Mouse (Mus musculus): ENCODE measurements at regions not wholly inside any gene's neighbourhood (a gene's known extent, or its start where the extent isn't known, plus 50 kb on each side); places are given as distances from the start of the nearest gene placed in this dataset.

DNA sequence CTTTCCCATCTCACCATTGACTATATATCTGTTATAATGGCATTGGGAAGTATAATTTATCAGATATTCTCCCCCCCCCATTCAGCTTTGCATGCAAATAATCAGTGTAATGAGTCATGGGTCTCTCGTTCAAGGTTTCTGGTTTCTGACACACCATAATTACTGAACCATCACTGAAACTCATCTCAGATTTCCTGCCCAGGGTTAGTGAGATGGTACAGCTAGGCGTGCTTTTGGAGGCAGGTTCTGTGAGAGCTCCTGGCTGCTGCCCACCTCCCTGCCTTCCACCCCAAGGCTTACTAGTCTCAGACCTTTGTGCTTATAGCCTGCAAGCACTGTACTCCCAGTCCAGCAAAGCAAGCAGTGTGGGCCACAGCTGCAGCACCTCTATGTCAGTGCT is 122.5 kb upstream of the Nampt start:
- Histone ChIP-seq H3K4me2 (no peak overlapping the region), H3K9ac (replicated peaks) (no peak overlapping the region), H3K27ac (replicated peaks) (no peak overlapping the region), H3K27me3 (replicated peaks) (no peaks in the 10 kb centered on the region), H3K4me3 (replicated peaks) (no peak overlapping the region), H3K36me3 (no peaks in the 10 kb centered on the region), H3K4me1 (peaks cover 4% of the 10 kb centered on the region; the same call in 1 of the 2 replicates), H3K9me3 (replicated peaks) (no peaks in the 10 kb centered on the region)
- WGBS, result 91% methylated on average over 2 of the region's 2 CpGs
- no peak for ATAC-seq (ENCODE audit: low FRiP score)

DNA sequence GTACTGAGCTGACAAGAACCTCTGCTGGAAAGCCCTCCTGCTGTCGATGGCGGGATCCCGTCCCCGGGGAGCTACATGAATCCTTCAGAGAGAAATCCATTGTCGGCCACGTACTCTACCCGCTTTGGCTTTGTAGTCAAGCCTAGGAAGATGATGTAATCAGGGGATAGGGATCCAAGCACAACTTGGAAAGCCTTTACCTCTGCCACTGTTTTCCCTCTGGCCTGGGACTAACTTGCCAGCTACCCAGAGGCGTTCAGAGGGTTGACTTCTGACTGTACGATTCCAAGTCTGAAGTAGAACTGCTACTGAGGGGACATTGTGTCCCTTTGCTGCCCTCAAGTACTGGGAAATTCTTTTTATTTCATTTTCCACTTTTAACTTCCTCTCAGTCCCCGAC is 110.2 kb upstream of the Nampt start:
- no peak overlapping the region for H3K27ac ChIP-seq (replicated peaks)
- no peaks in the 10 kb centered on the region for H3K9me3 ChIP-seq (replicated peaks)
- H3K4me3 ChIP-seq (replicated peaks), result no peak overlapping the region
- WGBS, result 89% methylated on average over 10 of the region's 10 CpGs
- no peak overlapping the region for H3K4me2 ChIP-seq
- H3K36me3 ChIP-seq, result no peaks in the 10 kb centered on the region
- no peaks in the 10 kb centered on the region for H3K27me3 ChIP-seq (replicated peaks)
- no peak overlapping the region for H3K9ac ChIP-seq (replicated peaks)
- H3K4me1 ChIP-seq, result no peaks in the 10 kb centered on the region
- ATAC-seq (ENCODE audit: low FRiP score), result no peak

DNA sequence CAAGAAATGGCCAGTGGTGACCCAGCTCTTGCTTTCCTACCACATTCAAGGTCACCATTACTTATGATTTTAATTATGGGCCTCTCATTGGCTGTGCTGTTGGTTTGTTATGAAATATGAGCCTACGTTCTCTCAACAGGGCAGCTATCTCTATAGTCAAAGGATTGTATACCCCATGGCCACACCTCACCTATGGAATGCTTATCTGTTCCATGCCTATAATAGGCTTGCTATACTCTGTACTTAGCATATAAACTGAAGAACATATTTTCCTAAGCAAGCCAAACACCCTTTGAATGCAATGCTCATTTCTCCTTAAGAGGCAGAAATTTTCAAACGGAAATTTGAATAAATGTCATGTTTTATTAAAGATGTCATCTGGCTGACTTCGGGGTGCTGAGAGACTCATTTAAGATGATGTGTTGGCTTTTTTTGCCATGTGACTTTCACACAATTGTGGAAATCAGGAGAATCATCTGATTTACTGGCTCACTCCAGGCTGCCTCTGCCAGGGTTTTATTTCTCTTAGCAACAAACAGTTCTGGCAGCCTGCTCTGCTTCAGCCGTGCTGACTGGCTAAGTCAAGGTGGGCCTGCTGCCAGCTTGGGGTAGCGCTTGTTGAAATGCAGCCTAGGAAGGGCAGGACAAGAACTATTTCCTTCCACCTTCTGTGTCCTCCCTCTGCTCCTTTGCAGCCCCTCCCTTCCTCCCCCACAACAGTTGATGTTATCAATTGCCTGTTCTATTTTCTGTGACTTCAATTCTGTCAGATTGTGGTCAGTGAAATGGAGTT is 102.0 kb upstream of the Nampt start:
- peak overlapping the region; percentile 42 for H3K27ac ChIP-seq (replicated peaks)
- H3K9ac ChIP-seq (replicated peaks), result no peak overlapping the region
- H3K27me3 ChIP-seq (replicated peaks), result no peaks in the 10 kb centered on the region
- peaks cover 10% of the 10 kb centered on the region for H3K4me1 ChIP-seq
- 40% methylated on average over 5 of the region's 5 CpGs for WGBS
- H3K9me3 ChIP-seq (replicated peaks), result no peaks in the 10 kb centered on the region
- H3K4me2 ChIP-seq, result no peak overlapping the region
- ATAC-seq (ENCODE audit: low FRiP score), result peak; percentile 92
- H3K36me3 ChIP-seq, result no peaks in the 10 kb centered on the region
- no peak overlapping the region for H3K4me3 ChIP-seq (replicated peaks)

DNA sequence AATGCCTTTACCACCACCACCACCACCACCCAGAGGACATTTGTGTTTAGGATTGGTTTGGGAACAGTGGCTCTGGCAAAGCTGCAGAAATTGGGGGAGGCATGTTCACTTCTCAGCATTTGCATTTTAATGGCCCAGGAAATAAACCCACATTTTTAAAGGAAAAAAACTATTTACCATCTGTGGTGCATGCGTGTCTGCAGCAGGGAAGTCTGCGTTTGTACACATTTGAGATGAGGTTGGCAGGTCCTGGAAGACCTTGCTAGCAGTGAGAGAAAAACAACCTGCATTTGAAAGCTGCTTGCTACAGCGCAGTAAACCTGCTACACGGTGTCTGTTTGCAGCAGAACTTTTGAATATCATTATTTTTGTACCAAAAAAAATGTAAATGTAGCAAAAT is 100.1 kb upstream of the Nampt start:
- H3K4me1 ChIP-seq, result peaks cover 10% of the 10 kb centered on the region
- no peak overlapping the region for H3K4me3 ChIP-seq (replicated peaks)
- no peak overlapping the region for H3K9ac ChIP-seq (replicated peaks)
- WGBS, result 54% methylated on average over 4 of the region's 4 CpGs
- no peaks in the 10 kb centered on the region for H3K36me3 ChIP-seq
- no peaks in the 10 kb centered on the region for H3K9me3 ChIP-seq (replicated peaks)
- H3K4me2 ChIP-seq, result no peak overlapping the region
- ATAC-seq (ENCODE audit: low FRiP score), result no peak
- H3K27ac ChIP-seq (replicated peaks), result no peak overlapping the region
- H3K27me3 ChIP-seq (replicated peaks), result no peaks in the 10 kb centered on the region

DNA sequence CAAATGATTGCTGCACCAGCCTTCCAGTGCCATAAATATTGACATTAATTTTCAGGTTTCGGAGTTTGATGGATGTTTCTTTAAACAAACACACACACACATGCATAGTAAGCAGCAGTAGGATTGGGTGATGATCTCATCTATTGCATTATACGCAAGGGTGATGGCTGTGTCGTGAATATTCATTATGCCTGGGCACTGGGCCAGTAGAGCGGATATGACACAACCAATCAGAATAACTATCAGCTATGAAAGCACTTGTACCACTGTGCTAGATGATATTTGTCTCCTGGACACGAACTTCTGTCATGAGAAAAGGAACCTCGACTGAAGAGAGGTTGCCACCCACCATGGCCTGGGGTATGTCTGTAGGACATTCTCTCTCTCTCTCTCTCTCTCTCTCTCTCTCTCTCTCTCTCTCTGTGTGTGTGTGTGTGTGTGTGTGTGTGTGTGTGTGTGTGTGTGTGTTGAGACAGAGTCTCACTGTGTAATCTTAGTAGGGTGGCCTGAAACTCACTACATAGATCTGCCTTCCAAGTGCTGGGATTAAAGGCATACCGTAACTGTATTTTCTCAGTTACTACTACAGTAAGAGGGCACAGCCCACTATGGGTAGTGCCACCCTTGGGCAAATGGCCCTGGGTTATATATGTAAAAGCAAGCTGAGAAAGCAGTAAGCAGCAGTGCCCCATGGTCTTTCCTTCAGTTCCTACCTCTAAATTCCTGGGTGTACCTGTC is 94.7 kb upstream of the Nampt start:
- WGBS, result 61% methylated on average over 7 of the region's 7 CpGs
- ATAC-seq (ENCODE audit: low FRiP score), result peak; percentile 63; the same call in 1 of the 2 replicates

DNA sequence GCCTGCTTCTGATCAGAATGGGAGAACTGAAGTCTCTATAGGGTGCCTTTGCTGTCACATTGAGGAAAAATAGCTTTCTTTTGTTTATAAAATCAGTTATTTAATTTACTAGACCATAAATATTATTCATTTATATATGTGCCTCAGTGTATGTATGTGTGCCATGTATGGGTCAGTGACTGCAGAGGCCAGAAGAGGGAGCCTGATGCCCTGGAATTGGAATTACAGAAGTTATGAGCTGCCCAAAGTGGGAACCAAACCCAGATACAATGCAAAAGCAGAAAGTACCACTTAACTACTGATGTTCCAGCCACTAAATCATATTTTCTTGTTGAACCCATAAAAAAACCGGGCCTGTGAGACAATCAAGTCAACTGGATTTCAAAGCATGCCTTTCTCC is 91.8 kb upstream of the Nampt start:
- no peaks in the 10 kb centered on the region for H3K36me3 ChIP-seq
- no peak overlapping the region for H3K4me3 ChIP-seq (replicated peaks)
- no peak overlapping the region for H3K27ac ChIP-seq (replicated peaks)
- 82% methylated on average over 1 of the region's 1 CpGs for WGBS
- H3K4me2 ChIP-seq, result no peak overlapping the region
- no peak for ATAC-seq (ENCODE audit: low FRiP score)
- no peaks in the 10 kb centered on the region for H3K4me1 ChIP-seq
- H3K27me3 ChIP-seq (replicated peaks), result no peaks in the 10 kb centered on the region
- H3K9ac ChIP-seq (replicated peaks), result no peak overlapping the region
- H3K9me3 ChIP-seq (replicated peaks), result no peaks in the 10 kb centered on the region

More for the DNA sequence above, 94.7 kb upstream of the Nampt start:
- Histone ChIP-seq H3K4me3 (replicated peaks) (no peak overlapping the region), H3K4me1 (no peaks in the 10 kb centered on the region), H3K27me3 (replicated peaks) (no peaks in the 10 kb centered on the region), H3K9ac (replicated peaks) (no peak overlapping the region), H3K36me3 (no peaks in the 10 kb centered on the region), H3K27ac (replicated peaks) (no peak overlapping the region), H3K9me3 (replicated peaks) (no peaks in the 10 kb centered on the region), H3K4me2 (no peak overlapping the region)

DNA sequence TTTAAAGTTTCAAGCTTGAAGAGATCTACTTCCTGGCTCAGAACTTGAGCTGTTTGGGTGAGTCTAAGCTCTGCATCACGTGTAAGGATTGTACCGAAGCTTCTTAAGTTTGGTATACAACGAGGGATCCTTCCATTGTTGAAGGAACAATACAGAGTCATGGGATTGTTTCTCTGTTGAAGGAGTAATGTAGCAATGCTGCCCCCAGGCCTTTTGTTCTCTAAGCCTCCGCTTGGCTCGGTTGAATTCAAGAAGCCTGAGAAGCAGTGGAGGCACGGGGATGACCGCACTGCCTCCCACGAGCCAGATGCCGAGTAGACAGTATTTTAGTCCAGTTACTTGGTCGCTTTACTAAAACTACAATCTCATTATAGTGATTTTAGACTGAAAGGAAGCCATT is 90.9 kb upstream of the Nampt start:
- H3K9ac ChIP-seq (replicated peaks), result no peak overlapping the region
- ATAC-seq (ENCODE audit: low FRiP score), result no peak
- WGBS, result 57% methylated on average over 10 of the region's 10 CpGs

DNA sequence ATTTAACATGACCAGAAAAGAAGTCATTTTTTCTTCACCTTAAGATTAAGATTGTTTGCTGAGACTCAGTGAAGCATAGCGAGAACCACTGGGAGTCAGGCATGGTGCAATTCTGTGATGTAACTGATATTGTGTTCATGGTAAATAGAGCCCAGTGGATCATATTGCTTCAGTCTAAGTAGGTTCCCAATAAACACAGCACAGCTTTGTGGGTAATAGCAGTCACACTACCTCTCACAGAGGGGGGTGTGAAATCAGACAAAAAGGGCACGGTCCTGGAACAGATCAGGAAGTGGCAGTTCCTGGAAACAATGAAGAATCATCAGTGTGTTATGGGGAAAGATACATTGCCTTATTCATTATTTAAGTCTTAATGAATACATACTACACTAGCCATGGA is 84.1 kb upstream of the Nampt start:
- Histone ChIP-seq H3K9ac (replicated peaks) (no peak overlapping the region), H3K4me1 (no peaks in the 10 kb centered on the region), H3K4me2 (no peak overlapping the region), H3K36me3 (no peaks in the 10 kb centered on the region), H3K4me3 (replicated peaks) (no peak overlapping the region), H3K27me3 (replicated peaks) (no peaks in the 10 kb centered on the region), H3K9me3 (replicated peaks) (no peaks in the 10 kb centered on the region), H3K27ac (replicated peaks) (no peak overlapping the region)
- ATAC-seq (ENCODE audit: low FRiP score), result no peak
- WGBS, result 67% methylated on average over 2 of the region's 2 CpGs

More for the DNA sequence above, 90.9 kb upstream of the Nampt start:
- Histone ChIP-seq H3K4me3 (replicated peaks) (no peak overlapping the region), H3K4me2 (no peak overlapping the region), H3K27me3 (replicated peaks) (no peaks in the 10 kb centered on the region), H3K4me1 (no peaks in the 10 kb centered on the region), H3K9me3 (replicated peaks) (no peaks in the 10 kb centered on the region), H3K36me3 (no peaks in the 10 kb centered on the region), H3K27ac (replicated peaks) (no peak overlapping the region)

DNA sequence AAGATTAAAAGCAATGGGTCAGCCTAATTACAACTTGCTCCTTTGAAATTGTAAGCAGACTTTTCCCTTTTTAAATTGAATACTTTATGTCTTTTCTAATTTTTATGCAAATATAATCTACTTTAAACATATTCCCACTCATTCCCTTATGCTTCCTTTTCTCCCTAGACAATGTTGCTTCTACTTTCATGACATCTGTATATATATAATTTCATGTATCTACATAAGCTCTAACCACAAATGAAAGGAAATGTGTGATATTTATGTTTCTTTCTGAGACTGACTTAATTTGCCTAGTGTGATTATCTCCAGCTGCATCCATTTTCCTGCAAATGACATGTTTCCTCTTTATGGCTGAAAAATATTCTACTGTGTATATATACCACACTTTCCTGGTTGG is 77.9 kb upstream of the Nampt start:
- Histone ChIP-seq H3K27ac (replicated peaks) (no peak overlapping the region), H3K4me3 (replicated peaks) (no peak overlapping the region), H3K9me3 (replicated peaks) (no peaks in the 10 kb centered on the region), H3K27me3 (replicated peaks) (no peaks in the 10 kb centered on the region), H3K4me1 (no peaks in the 10 kb centered on the region), H3K4me2 (no peak overlapping the region), H3K9ac (replicated peaks) (no peak overlapping the region), H3K36me3 (no peaks in the 10 kb centered on the region)
- ATAC-seq (ENCODE audit: low FRiP score), result no peak

- Histone ChIP-seq H3K27ac (replicated peaks) (no peak overlapping the region), H3K4me3 (replicated peaks) (no peak overlapping the region), H3K36me3 (no peaks in the 10 kb centered on the region), H3K27me3 (replicated peaks) (no peaks in the 10 kb centered on the region), H3K4me1 (no peaks in the 10 kb centered on the region; the same call in 1 of the 2 replicates), H3K9me3 (replicated peaks) (no peaks in the 10 kb centered on the region), H3K4me2 (no peak overlapping the region), H3K9ac (replicated peaks) (no peak overlapping the region)
- WGBS, result 71% methylated on average over 2 of the region's 2 CpGs
- no peak for ATAC-seq (ENCODE audit: low FRiP score)
Observed at GRCm38 (mm10) chr12:32757441-32758119, 61.8 kb upstream of the Nampt start.

DNA sequence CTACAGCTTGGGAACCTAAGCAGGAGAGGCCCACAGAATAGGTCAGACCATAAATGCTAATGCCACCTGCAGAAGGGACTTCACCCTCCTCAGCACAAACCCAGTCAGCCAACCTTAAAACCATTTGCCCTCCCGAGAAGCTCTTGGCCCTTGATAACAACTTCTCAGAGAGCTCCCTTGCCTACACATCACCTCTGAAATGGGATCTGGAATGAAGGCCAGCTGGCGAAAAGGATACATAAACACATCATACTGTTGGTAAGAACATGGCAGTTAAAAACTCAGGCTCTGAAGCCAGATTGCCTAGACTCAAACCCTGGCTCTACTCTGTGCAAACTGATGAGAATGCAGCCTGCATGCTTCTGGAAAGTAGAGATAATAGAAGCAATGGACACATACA is 61.2 kb upstream of the Nampt start:
- H3K27ac ChIP-seq (replicated peaks), result no peak overlapping the region
- H3K4me2 ChIP-seq, result no peak overlapping the region
- no peaks in the 10 kb centered on the region; the same call in 1 of the 2 replicates for H3K4me1 ChIP-seq
- H3K27me3 ChIP-seq (replicated peaks), result no peaks in the 10 kb centered on the region
- H3K9me3 ChIP-seq (replicated peaks), result no peaks in the 10 kb centered on the region
- H3K4me3 ChIP-seq (replicated peaks), result no peak overlapping the region
- WGBS, result 79% methylated on average over 2 of the region's 2 CpGs
- H3K9ac ChIP-seq (replicated peaks), result no peak overlapping the region
- ATAC-seq (ENCODE audit: low FRiP score), result no peak
- no peaks in the 10 kb centered on the region for H3K36me3 ChIP-seq

- ATAC-seq (ENCODE audit: low FRiP score), result no peak
- no peak overlapping the region for H3K4me2 ChIP-seq
Observed at GRCm38 (mm10) chr12:32760627-32761026, 58.7 kb upstream of the Nampt start.

More at GRCm38 (mm10) chr12:32760627-32761026, 58.7 kb upstream of the Nampt start:
- H3K4me3 ChIP-seq (replicated peaks), result no peak overlapping the region
- WGBS, result 91% methylated on average over 3 of the region's 3 CpGs
- no peak overlapping the region for H3K9ac ChIP-seq (replicated peaks)
- no peaks in the 10 kb centered on the region for H3K36me3 ChIP-seq
- no peaks in the 10 kb centered on the region for H3K9me3 ChIP-seq (replicated peaks)
- no peak overlapping the region for H3K27ac ChIP-seq (replicated peaks)
- H3K27me3 ChIP-seq (replicated peaks), result no peaks in the 10 kb centered on the region
- H3K4me1 ChIP-seq, result no peaks in the 10 kb centered on the region; the same call in 1 of the 2 replicates

All from neural tube, embryonic 15.5 days (tissue).